Mouse (Mus musculus): ENCODE results near the gene Rilpl1. TPM values are rescaled to one million over a fixed set of nuclear protein-coding genes. Genes with fewer than 3 reads are reported as not detected.

Rilpl1 gene
- polyA plus RNA-seq, 2 experiments: 0.98 to 1.4 TPM

DNA sequence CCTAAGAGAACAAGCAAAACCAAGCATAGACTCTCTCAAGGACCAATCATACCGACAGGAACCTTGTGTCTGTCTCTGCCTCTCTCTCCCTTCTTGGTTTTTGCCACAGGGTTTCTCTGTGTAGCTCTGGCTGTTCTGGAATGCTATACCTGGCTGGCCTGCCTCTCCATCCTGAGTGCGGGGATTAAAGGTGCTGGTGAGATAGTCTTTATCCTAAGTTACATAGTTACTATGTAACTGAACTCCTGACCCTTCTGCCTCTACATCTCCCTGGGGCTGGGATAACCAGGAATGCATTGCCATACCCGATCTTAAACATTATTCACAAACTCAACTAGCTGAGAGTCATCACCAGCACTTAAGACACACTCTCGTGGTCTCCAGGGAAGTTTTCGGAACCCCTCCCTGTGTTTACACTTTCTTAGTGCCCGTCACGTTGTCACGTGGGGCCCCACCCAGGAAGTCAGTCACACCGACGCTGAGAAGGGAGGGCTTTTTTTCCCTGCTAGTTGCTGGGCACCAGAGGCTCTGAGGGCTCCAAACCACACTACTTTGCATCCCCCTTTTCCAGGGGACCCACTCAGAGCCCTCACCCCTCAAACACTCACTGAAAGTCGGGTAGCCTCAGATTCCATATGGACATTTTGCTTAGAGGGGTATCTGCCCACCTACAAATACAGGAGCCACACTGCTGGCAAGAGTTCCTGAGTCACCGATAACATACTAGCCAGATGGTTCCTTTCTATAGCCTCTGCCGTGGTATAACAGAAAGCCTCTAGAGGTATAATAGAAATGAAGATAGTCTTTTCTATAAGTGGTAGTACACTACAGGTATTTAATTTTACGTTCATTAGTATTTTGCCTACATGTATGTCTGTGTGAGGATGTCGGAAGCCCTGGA is 34.3 kb downstream of the Rilpl1 start:
- no peak for ATAC-seq (ENCODE audit: insufficient read depth)
- no peak overlapping the region; the same call in 1 of the 2 replicates for H3K9ac ChIP-seq (replicated peaks)
- WGBS (ENCODE audit: insufficient replicate concordance): 38% methylated on average over 15 of the region's 15 CpGs

DNA sequence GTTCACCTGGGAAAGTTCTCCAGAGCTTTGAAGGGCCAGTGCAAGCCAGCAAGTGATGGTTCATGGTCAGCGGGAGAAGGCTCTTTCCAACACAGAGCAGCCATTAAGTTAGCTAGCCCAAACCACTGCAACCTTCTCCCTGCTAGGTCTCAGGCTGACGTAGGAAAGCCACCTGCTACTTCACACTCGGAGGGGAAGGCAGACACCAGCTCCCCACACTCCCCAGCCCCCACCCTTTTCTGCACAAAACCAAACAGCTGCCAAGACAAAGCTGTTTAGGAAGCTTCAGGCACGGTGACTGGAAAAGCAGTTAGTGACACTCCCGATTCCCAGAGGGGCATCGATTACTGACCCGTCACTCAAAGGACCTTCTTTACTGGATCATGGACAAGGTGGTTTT is 35.6 kb downstream of the Rilpl1 start:
- Histone ChIP-seq H3K4me2 (ENCODE audit: low read depth) (no peak overlapping the region), H3K4me3 (ENCODE audit: insufficient read depth in 1 of 2, low read depth in 2 of 2, low read length in 2 of 2) (no peak overlapping the region), H3K9me3 (ENCODE audit: control insufficient read depth, low read length) (no peaks in the 10 kb centered on the region), H3K9ac (replicated peaks) (no peak overlapping the region), H3K4me1 (replicated peaks; ENCODE audit: control insufficient read depth in 2 of 2, insufficient read depth in 2 of 2, low read length in 1 of 2) (peaks cover 13 to 21% of the 10 kb centered on the region in 2 experiments; a peak in 3 of 4 replicates), H3K36me3 (replicated peaks; ENCODE audit: control insufficient read depth, insufficient read depth, low read depth) (no peaks in the 10 kb centered on the region), H3K27ac (no peak overlapping the region), H3K27me3 (ENCODE audit: control insufficient read depth, insufficient read depth, low read length) (no peaks in the 10 kb centered on the region)
- TF ChIP-seq EP300 (IDR thresholded peaks at IDR 0.05; ENCODE audit: low read depth) (no peak), CTCF (IDR thresholded peaks at IDR 0.05; ENCODE audit: low read depth) (no peak)
- WGBS (ENCODE audit: insufficient replicate concordance): 60% methylated on average over 7 of the region's 7 CpGs
- DNase-seq (ENCODE audit: low read depth in 3 of 3, low spot score in 3 of 3) (no peak), ATAC-seq (ENCODE audit: insufficient read depth) (no peak)

More for the DNA sequence above, 34.3 kb downstream of the Rilpl1 start:
- Histone ChIP-seq H3K36me3 (replicated peaks; ENCODE audit: control insufficient read depth, insufficient read depth, low read depth) (no peaks in the 10 kb centered on the region), H3K27me3 (ENCODE audit: control insufficient read depth, insufficient read depth, low read length) (no peaks in the 10 kb centered on the region), H3K4me1 (replicated peaks; ENCODE audit: control insufficient read depth in 2 of 2, insufficient read depth in 2 of 2, low read length in 1 of 2) (peaks cover 13 to 21% of the 10 kb centered on the region in 2 experiments; a peak in 3 of 4 replicates), H3K4me2 (ENCODE audit: low read depth) (peak overlapping the region; percentile 47), H3K27ac (no peak overlapping the region), H3K9me3 (ENCODE audit: control insufficient read depth, low read length) (no peaks in the 10 kb centered on the region), H3K4me3 (ENCODE audit: insufficient read depth in 1 of 2, low read depth in 2 of 2, low read length in 2 of 2) (no peak overlapping the region)
- DNase-seq (ENCODE audit: low read depth in 3 of 3, low spot score in 3 of 3): no peak
- TF ChIP-seq CTCF (IDR thresholded peaks at IDR 0.05; ENCODE audit: low read depth) (no peak), EP300 (IDR thresholded peaks at IDR 0.05; ENCODE audit: low read depth) (no peak)

DNA sequence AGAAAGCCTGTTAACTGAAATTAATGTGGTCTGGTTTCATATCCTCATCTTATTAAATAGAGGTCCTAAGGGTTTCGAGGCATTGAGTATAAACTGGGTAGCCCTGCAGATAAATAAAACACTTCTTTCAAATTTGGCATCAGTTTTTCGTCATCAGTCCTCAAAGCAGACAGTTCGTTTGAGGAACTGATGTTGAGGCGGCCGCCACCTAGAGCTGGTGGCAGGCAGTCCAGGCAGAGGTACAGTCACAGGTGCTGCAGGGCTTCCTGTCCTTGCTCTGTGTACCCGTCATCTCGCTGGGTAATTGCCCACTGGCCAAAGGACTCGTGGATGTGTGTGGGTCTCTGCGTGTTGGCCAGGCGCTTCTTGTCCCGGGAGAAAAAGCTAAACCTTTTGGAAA is 37.7 kb downstream of the Rilpl1 start:
- H3K4me2 ChIP-seq (ENCODE audit: low read depth): no peak overlapping the region
- WGBS (ENCODE audit: insufficient replicate concordance): 69% methylated on average over 11 of the region's 11 CpGs
- DNase-seq (ENCODE audit: low read depth in 3 of 3, low spot score in 3 of 3) (no peak), ATAC-seq (ENCODE audit: insufficient read depth) (no peak)
- no peak for TF ChIP-seq EP300 (IDR thresholded peaks at IDR 0.05; ENCODE audit: low read depth)
- TF ChIP-seq CTCF (IDR thresholded peaks at IDR 0.05; ENCODE audit: low read depth): peak; percentile 33
- no peak overlapping the region for H3K4me3 ChIP-seq (ENCODE audit: insufficient read depth in 1 of 2, low read depth in 2 of 2, low read length in 2 of 2)
- peaks cover 6 to 12% of the 10 kb centered on the region in 2 experiments; a peak in 3 of 4 replicates for H3K4me1 ChIP-seq (replicated peaks; ENCODE audit: control insufficient read depth in 2 of 2, insufficient read depth in 2 of 2, low read length in 1 of 2)
- H3K27ac ChIP-seq: no peak overlapping the region
- H3K36me3 ChIP-seq (replicated peaks; ENCODE audit: control insufficient read depth, insufficient read depth, low read depth): no peaks in the 10 kb centered on the region
- no peak overlapping the region for H3K9ac ChIP-seq (replicated peaks)
- H3K9me3 ChIP-seq (ENCODE audit: control insufficient read depth, low read length): no peaks in the 10 kb centered on the region
- H3K27me3 ChIP-seq (ENCODE audit: control insufficient read depth, insufficient read depth, low read length): no peaks in the 10 kb centered on the region

DNA sequence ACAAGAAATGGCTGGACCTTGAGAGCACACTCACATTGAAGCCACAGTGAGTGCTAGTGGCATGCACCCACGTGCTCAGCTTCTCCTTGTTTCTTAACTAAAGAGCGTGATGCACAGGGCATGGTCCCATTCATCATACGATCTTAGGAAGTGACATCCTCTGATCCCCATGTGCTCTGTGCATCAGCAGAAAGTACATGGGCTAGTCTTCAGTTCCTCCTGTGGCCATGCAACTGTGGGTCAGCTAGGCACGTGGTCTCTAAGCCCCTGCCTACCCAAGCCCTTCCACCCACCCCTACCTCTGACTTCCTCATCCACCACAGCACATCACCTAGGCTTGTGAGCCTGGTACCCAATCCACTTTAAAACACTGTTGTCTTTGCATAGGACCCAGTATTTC is 38.6 kb downstream of the Rilpl1 start:
- no peak overlapping the region for H3K9ac ChIP-seq (replicated peaks)
- peaks cover 0 to 6% of the 10 kb centered on the region in 2 experiments; a peak in 2 of 4 replicates for H3K4me1 ChIP-seq (replicated peaks; ENCODE audit: control insufficient read depth in 2 of 2, insufficient read depth in 2 of 2, low read length in 1 of 2)
- TF ChIP-seq CTCF (IDR thresholded peaks at IDR 0.05; ENCODE audit: low read depth) (no peak), EP300 (IDR thresholded peaks at IDR 0.05; ENCODE audit: low read depth) (no peak)
- H3K9me3 ChIP-seq (ENCODE audit: control insufficient read depth, low read length): no peaks in the 10 kb centered on the region
- H3K4me2 ChIP-seq (ENCODE audit: low read depth): no peak overlapping the region
- no peak overlapping the region for H3K4me3 ChIP-seq (ENCODE audit: insufficient read depth in 1 of 2, low read depth in 2 of 2, low read length in 2 of 2)
- ATAC-seq (ENCODE audit: insufficient read depth) (no peak), DNase-seq (ENCODE audit: low read depth in 3 of 3, low spot score in 3 of 3) (no peak)
- no peak overlapping the region for H3K27ac ChIP-seq
- H3K36me3 ChIP-seq (replicated peaks; ENCODE audit: control insufficient read depth, insufficient read depth, low read depth): no peaks in the 10 kb centered on the region
- WGBS (ENCODE audit: insufficient replicate concordance): 63% methylated on average over 4 of the region's 4 CpGs
- H3K27me3 ChIP-seq (ENCODE audit: control insufficient read depth, insufficient read depth, low read length): no peaks in the 10 kb centered on the region

GRCm38 (mm10) chr5:124491732-124492131 is 39.5 kb downstream of the Rilpl1 start:
- Histone ChIP-seq H3K4me2 (ENCODE audit: low read depth) (no peak overlapping the region), H3K27ac (no peak overlapping the region), H3K9me3 (ENCODE audit: control insufficient read depth, low read length) (no peaks in the 10 kb centered on the region), H3K36me3 (replicated peaks; ENCODE audit: control insufficient read depth, insufficient read depth, low read depth) (no peaks in the 10 kb centered on the region), H3K4me1 (replicated peaks; ENCODE audit: control insufficient read depth in 2 of 2, insufficient read depth in 2 of 2, low read length in 1 of 2) (peaks cover 0 to 5% of the 10 kb centered on the region in 2 experiments; a peak in 2 of 4 replicates), H3K27me3 (ENCODE audit: control insufficient read depth, insufficient read depth, low read length) (no peaks in the 10 kb centered on the region), H3K4me3 (ENCODE audit: insufficient read depth in 1 of 2, low read depth in 2 of 2, low read length in 2 of 2) (no peak overlapping the region), H3K9ac (replicated peaks) (no peak overlapping the region)
- DNase-seq (ENCODE audit: low read depth in 3 of 3, low spot score in 3 of 3): no peak
- WGBS (ENCODE audit: insufficient replicate concordance): 80% methylated on average over 4 of the region's 4 CpGs
- ATAC-seq (ENCODE audit: insufficient read depth): no peak
- TF ChIP-seq EP300 (IDR thresholded peaks at IDR 0.05; ENCODE audit: low read depth) (no peak), CTCF (IDR thresholded peaks at IDR 0.05; ENCODE audit: low read depth) (no peak)

Data from liver, embryonic 14.5 days (tissue).